14 mouse cellular contexts compared by ENCODE assay signal in genomic region chr11:70210681-70211080, GRCm38 (mm10). TPM values are rescaled to one million over a fixed set of nuclear protein-coding genes. Genes with fewer than 3 reads are reported as not detected.
"Had no signal": no experiment of that assay in that cellular context is flagged by ENCODE, and none has a peak within 500 bp of the region (broad histone marks: within the 10 kb centered on the region; RNA-seq: fewer than 3 reads in every experiment).

No protein-coding gene starts in this region.

- DNase-seq: kidney, adult 18-20 months; kidney, postnatal 25 days; layer of hippocampus, adult 9-11 months; layer of hippocampus, postnatal 36 days; liver; liver, embryonic 13.5 days; liver, postnatal 0 days; thymus, adult 18-20 months; thymus, postnatal 14 days had no signal

- ATAC-seq: liver, postnatal 0 days; midbrain, embryonic 13.5 days had no signal

- H3K4me2 ChIP-seq: limb, embryonic 12.5 days; liver, embryonic 13.5 days; lung, embryonic 15.5 days; midbrain, embryonic 13.5 days; neural tube, embryonic 15.5 days had no signal

- H3K9me3 ChIP-seq: limb, embryonic 12.5 days; liver, embryonic 13.5 days; lung, embryonic 15.5 days; midbrain, embryonic 13.5 days; neural tube, embryonic 15.5 days had no signal

- H3K9ac ChIP-seq: limb, embryonic 12.5 days; liver, embryonic 13.5 days; liver, postnatal 0 days; lung, embryonic 15.5 days; midbrain, embryonic 13.5 days; neural tube, embryonic 15.5 days had no signal

- H3K4me3 ChIP-seq: limb, embryonic 12.5 days; liver, embryonic 13.5 days; lung, embryonic 15.5 days; midbrain, embryonic 13.5 days; neural tube, embryonic 15.5 days had no signal

- H3K27ac ChIP-seq: limb, embryonic 12.5 days; liver, embryonic 13.5 days; lung, embryonic 15.5 days; midbrain, embryonic 13.5 days; neural tube, embryonic 15.5 days had no signal

- H3K36me3 ChIP-seq: limb, embryonic 12.5 days; liver, embryonic 13.5 days; lung, embryonic 15.5 days; midbrain, embryonic 13.5 days; neural tube, embryonic 15.5 days had no signal

RNA-seq across cellular contexts. Expression of gene Slc16a11, which starts 1.9 kb away (rescaled TPM):
- total RNA-seq: megakaryocyte progenitor cell, adult 5-6 weeks had no signal

RNA-seq across cellular contexts. Expression of gene Bcl6b, which starts 18.9 kb away (rescaled TPM):
- total RNA-seq: megakaryocyte progenitor cell, adult 5-6 weeks had no signal
